Mouse (Mus musculus) liver, embryonic 14.5 days (tissue): ENCODE measurements at regions not wholly inside any gene's neighbourhood (a gene's known extent, or its start where the extent isn't known, plus 50 kb on each side); places are given as distances from the start of the nearest gene placed in this dataset.

Source experiments
- CTCF ChIP-seq: IDR thresholded peaks from 2 replicates; pipeline ENCODE4 v1.5.1; 2016; ENCODE audit warnings: antibody characterized with exemption, low read depth, control low read depth
- EP300 ChIP-seq: IDR thresholded peaks from 2 replicates; pipeline ENCODE4 v1.6.1; 2016; ENCODE audit warnings: antibody characterized with exemption, low read depth

DNA sequence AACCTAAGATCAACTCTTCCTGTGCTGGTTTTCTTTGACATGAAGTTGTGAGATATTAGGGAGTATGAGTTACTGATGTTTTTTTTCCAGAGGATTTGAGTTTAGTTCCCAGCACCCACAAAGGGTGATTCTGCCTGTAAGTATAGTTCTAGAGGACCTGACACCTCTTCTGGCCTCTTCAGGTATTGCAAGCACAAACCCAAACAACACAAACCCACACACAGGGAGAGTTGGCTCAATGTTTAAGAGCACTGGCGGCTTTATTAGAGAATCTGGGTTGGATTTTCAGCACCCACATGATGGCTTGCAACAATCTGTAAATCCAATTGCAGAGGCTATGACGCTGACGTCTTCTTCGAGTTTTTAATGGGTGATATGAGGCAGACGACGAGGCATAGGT, 451.7 kb downstream of the Bckdhb start:
- TF ChIP-seq EP300 (no peak), CTCF (no peak)
